Mouse (Mus musculus): Measurements from ENCODE around the gene Rad9b.

DNA sequence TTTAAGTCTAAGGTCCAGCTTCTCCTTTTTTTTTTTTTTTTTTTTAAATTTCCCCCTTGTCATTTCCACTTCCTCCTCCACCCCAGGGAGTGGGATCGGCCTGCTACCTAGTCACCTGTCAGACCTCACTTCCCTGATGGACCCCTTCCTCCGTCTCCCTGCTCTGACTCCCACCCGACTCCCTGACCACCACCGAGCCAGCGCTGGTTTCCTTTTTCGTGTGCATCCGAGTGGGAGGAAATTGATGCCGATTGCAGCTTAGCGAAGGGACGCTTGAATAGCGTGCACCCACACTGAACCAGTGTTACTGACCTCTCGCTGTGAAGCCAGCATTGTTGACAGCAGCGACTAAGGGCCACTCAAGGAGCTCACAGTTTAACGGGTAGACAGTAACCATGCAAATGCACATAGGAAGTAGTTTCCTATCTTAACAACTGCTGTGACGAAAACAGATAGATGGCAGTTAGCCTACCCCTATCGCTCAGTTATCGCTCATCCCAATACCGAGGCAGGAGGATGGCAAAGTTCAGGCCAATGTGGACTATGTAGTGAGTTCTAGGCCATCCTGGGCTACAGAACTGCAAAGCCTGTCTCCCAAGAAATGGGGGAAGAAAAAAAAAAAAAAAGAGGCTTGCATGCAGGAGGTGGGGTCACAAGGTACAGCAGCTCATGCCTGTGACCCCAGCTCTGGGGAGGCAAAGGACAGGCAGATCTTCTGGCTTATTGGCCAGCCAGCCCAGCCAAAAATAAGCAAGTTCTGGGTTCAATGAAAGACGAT, 38.4 kb upstream of the Rad9b start:
- TF ChIP-seq CTCF (IDR thresholded peaks at IDR 0.05; ENCODE audit: control insufficient read depth, insufficient read depth, low read length) (no peak), POLR2A (IDR thresholded peaks at IDR 0.05; ENCODE audit: borderline replicate concordance, control insufficient read depth, low read depth, low read length) (no peak)

Measured in bone marrow, adult 2 months (tissue).